Comparison of ENCODE assay signal across 8 mouse cellular contexts in the genomic region with DNA sequence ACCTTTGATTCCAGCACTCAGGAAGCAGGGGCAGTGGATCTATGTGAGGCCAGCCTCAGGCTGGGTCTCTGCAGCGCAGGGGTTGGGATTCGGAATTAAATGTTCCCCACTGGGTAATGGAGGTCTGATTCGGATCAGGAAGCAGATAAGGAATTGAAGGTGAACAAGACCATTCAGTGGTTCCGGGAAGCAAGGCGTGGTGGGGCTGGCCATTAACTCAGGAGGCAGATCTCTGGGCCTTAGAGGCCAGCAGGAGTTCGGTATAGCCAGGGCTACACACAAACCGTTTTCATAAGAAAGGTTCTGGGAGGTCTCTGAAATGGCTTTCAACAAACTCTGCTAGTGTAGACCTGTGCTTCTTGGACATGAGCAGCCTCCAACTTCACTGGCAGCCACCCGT. TPM values are rescaled to one million over a fixed set of nuclear protein-coding genes. Genes with fewer than 3 reads are reported as not detected.
DNase-seq lines count a peak whose midpoint lies in the region; ATAC-seq and TF ChIP-seq lines count a peak whose summit lies in the region.

No protein-coding gene starts in this region.

- intact Hi-C loops in heart, adult 2 months (cut with DNase I): loop anchor here (1.0 to 5.0 kb wide), 3 partner anchors 13 to 314 kb away; partner anchors contain the start of genes Cirbp and Polr2e
- intact Hi-C loops in heart, postnatal 10 days (cut with DNase I): loop anchor here (1.0 kb wide), 1 partner anchor 12 kb away; no protein-coding TSS in a partner anchor

- no peak for TF ChIP-seq CTCF in heart, adult 2 months (IDR thresholded peaks at IDR 0.05)
- no peak for TF ChIP-seq CTCF in C2C12 (IDR thresholded peaks at IDR 0.05; ENCODE audit: control insufficient read depth, insufficient read depth, insufficient read length)

- no peak for ATAC-seq in forebrain, embryonic 14.5 days
- ATAC-seq in liver, embryonic 13.5 days (ENCODE audit: low read depth): no peak

- no peak for TF ChIP-seq POLR2A in heart, adult 2 months (IDR thresholded peaks at IDR 0.05; ENCODE audit: insufficient read depth, low read depth, low read length)

- H3ac ChIP-seq in C2C12 (ENCODE audit: control insufficient read depth, insufficient read length, low read depth): peak overlapping the region; percentile 59

- DNase-seq in heart, adult 2 months: no peak
- DNase-seq in heart, postnatal 10 days: no peak
- DNase-seq in forebrain, embryonic 14.5 days (ENCODE audit: low spot score): no peak
- no peak for DNase-seq in liver, embryonic 13.5 days
- DNase-seq in frontal cortex, postnatal 10 days (ENCODE audit: low spot score in 2 of 2): no peak
- no peak for DNase-seq in cerebellum, adult 11-12 months
- no peak for DNase-seq in spleen, adult 12 weeks (ENCODE audit: low spot score)

- no peaks in the 10 kb centered on the region for H3K27me3 ChIP-seq in heart, adult 2 months (ENCODE audit: control insufficient read depth, insufficient read depth, low read length)
- H3K27me3 ChIP-seq in C2C12 (ENCODE audit: control insufficient read depth, insufficient read depth, insufficient read length): no peaks in the 10 kb centered on the region
- H3K27me3 ChIP-seq in forebrain, embryonic 14.5 days (replicated peaks; ENCODE audit: control insufficient read depth, insufficient read depth, low read length): no peaks in the 10 kb centered on the region
- no peaks in the 10 kb centered on the region for H3K27me3 ChIP-seq in liver, embryonic 13.5 days

- peaks cover 3% of the 10 kb centered on the region for H3K79me2 ChIP-seq in heart, adult 2 months (replicated peaks; ENCODE audit: control insufficient read depth, insufficient read depth, low read length)
- H3K79me2 ChIP-seq in C2C12 (ENCODE audit: control insufficient read depth, insufficient read depth): peaks cover 54% of the 10 kb centered on the region

- peak overlapping the region; percentile 97 for H3K27ac ChIP-seq in heart, adult 2 months
- peak overlapping the region; percentile 99 for H3K27ac ChIP-seq in forebrain, embryonic 14.5 days (ENCODE audit: low read depth, low read length)
- peak overlapping the region; percentile 97 for H3K27ac ChIP-seq in liver, embryonic 13.5 days

- peaks cover 41% of the 10 kb centered on the region for H3K79me3 ChIP-seq in C2C12 (ENCODE audit: low read depth)

- TF ChIP-seq EP300 in heart, adult 2 months (IDR thresholded peaks at IDR 0.05; ENCODE audit: insufficient read depth, low read depth, low read length): no peak

- H3K9ac ChIP-seq in heart, adult 2 months (ENCODE audit: low read depth, low read length): peak overlapping the region; percentile 53
- H3K9ac ChIP-seq in forebrain, embryonic 14.5 days (ENCODE audit: low read length): peak overlapping the region; percentile 72
- peak overlapping the region; percentile 82 for H3K9ac ChIP-seq in liver, embryonic 13.5 days

- peak overlapping the region; percentile 90 for H3K4me2 ChIP-seq in forebrain, embryonic 14.5 days (ENCODE audit: low read length)
- peak overlapping the region; percentile 97 for H3K4me2 ChIP-seq in liver, embryonic 13.5 days

- H3K36me3 ChIP-seq in heart, adult 2 months (ENCODE audit: control insufficient read depth, insufficient read depth, low read length): peaks cover 5% of the 10 kb centered on the region; the same call in 1 of the 2 replicates
- H3K36me3 ChIP-seq in C2C12 (ENCODE audit: control insufficient read depth, insufficient read depth): peaks cover 21% of the 10 kb centered on the region
- peaks cover 15% of the 10 kb centered on the region; the same call in 1 of the 2 replicates for H3K36me3 ChIP-seq in forebrain, embryonic 14.5 days (ENCODE audit: control insufficient read depth, insufficient read depth, low read length)
- peaks cover 20% of the 10 kb centered on the region for H3K36me3 ChIP-seq in liver, embryonic 13.5 days

- H3K4me3 ChIP-seq in heart, adult 2 months: peak overlapping the region; percentile 56
- peak overlapping the region; percentile 55 for H3K4me3 ChIP-seq in C2C12 (ENCODE audit: insufficient read depth, poor library complexity, severe bottlenecking)
- peak overlapping the region; percentile 40 for H3K4me3 ChIP-seq in forebrain, embryonic 14.5 days (ENCODE audit: low read depth, low read length)
- H3K4me3 ChIP-seq in liver, embryonic 13.5 days (replicated peaks): peak overlapping the region; percentile 65

- H3K9me3 ChIP-seq in forebrain, embryonic 14.5 days (replicated peaks; ENCODE audit: control insufficient read depth, low read length): no peaks in the 10 kb centered on the region
- no peaks in the 10 kb centered on the region for H3K9me3 ChIP-seq in liver, embryonic 13.5 days (replicated peaks)

- peaks cover 38% of the 10 kb centered on the region for H3K4me1 ChIP-seq in heart, adult 2 months (ENCODE audit: control insufficient read depth, insufficient read depth, low read length)
- H3K4me1 ChIP-seq in forebrain, embryonic 14.5 days (ENCODE audit: control insufficient read depth, insufficient read depth, low read length): peaks cover 33% of the 10 kb centered on the region
- peaks cover 67% of the 10 kb centered on the region for H3K4me1 ChIP-seq in liver, embryonic 13.5 days (replicated peaks)

- 23% methylated on average over 8 of the region's 8 CpGs for WGBS in heart, adult 2 months
- WGBS in forebrain, embryonic 14.5 days: 17% methylated on average over 8 of the region's 8 CpGs
- 25% methylated on average over 8 of the region's 8 CpGs for WGBS in liver, embryonic 13.5 days (ENCODE audit: insufficient replicate concordance)

TF ChIP-seq in C2C12, 6 proteins besides CTCF, POLR2A, EP300 and RAD21:
- TF ChIP-seq FOSL1 (IDR thresholded peaks at IDR 0.05; ENCODE audit: insufficient read depth, low read length, poor library complexity, severe bottlenecking) (no peak), CEBPB (IDR thresholded peaks at IDR 0.05; ENCODE audit: low read depth) (no peak), MAX (IDR thresholded peaks at IDR 0.05) (no peak), USF1 (IDR thresholded peaks at IDR 0.05; ENCODE audit: low read depth) (no peak), MYOG (IDR thresholded peaks at IDR 0.05; ENCODE audit: control insufficient read depth, extremely low read depth, insufficient read length) (no peak), MYOD1 (IDR thresholded peaks at IDR 0.05; ENCODE audit: control insufficient read depth, insufficient read length, low read depth) (no peak)

RNA-seq across cellular contexts. Expression of gene Ptbp1, which starts 1.4 kb away (rescaled TPM):
- total RNA-seq in heart, adult 2 months (2021): 10 to 100 TPM; 43.9 to 51.8 TPM
- 47.5 and 52.6 TPM in 2 replicates for polyA plus RNA-seq in heart, adult 2 months (2012; rRNA removed)
- total RNA-seq in heart, postnatal 10 days (2021): 100 to 1,000 TPM; 144 to 145 TPM
- 345 TPM for polyA plus RNA-seq in C2C12 (2012; fragmentation: generic; extraction: Trizol)
- polyA plus RNA-seq in forebrain, embryonic 14.5 days (2014; fragmentation: Nextera tagmentation; extraction: Ambion mirVana): 98.2 and 109 TPM in 2 replicates
- 136 and 175 TPM in 2 replicates for polyA plus RNA-seq in liver, embryonic 13.5 days (2015; fragmentation: Nextera tagmentation; extraction: Ambion mirVana)

RNA-seq across cellular contexts. Expression of gene Prtn3, which starts 21.4 kb away (rescaled TPM):
- total RNA-seq in heart, adult 2 months (2021): 1 to 10 TPM in 1 of 2 experiments, under 1 TPM in 1; 0.55 to 1.2 TPM
- polyA plus RNA-seq in heart, adult 2 months (2012; rRNA removed): 0.84 TPM in 1 of 2 replicates, not detected in the other
- total RNA-seq in heart, postnatal 10 days (2021): under 1 TPM in 1 of 2 experiments, not detected in 1; 0.55 TPM
- not detected for polyA plus RNA-seq in C2C12 (2012; fragmentation: generic; extraction: Trizol)
- polyA plus RNA-seq in forebrain, embryonic 14.5 days (2014; fragmentation: Nextera tagmentation; extraction: Ambion mirVana): 16.9 and 17.1 TPM in 2 replicates
- polyA plus RNA-seq in liver, embryonic 13.5 days (2015; fragmentation: Nextera tagmentation; extraction: Ambion mirVana): 54.8 and 64.6 TPM in 2 replicates

RNA-seq across cellular contexts. Expression of gene Plppr3, which starts 21.6 kb away (rescaled TPM):
- under 1 TPM; 0.20 to 0.31 TPM for total RNA-seq in heart, adult 2 months (2021)
- polyA plus RNA-seq in heart, adult 2 months (2012; rRNA removed): 0.50 and 0.80 TPM in 2 replicates
- total RNA-seq in heart, postnatal 10 days (2021): under 1 TPM; 0.53 to 0.89 TPM
- 2.3 TPM for polyA plus RNA-seq in C2C12 (2012; fragmentation: generic; extraction: Trizol)
- 224 and 298 TPM in 2 replicates for polyA plus RNA-seq in forebrain, embryonic 14.5 days (2014; fragmentation: Nextera tagmentation; extraction: Ambion mirVana)
- polyA plus RNA-seq in liver, embryonic 13.5 days (2015; fragmentation: Nextera tagmentation; extraction: Ambion mirVana): 5.7 and 5.8 TPM in 2 replicates

RNA-seq across cellular contexts. Expression of gene Misp, which starts 32.0 kb away (rescaled TPM):
- under 1 TPM; 0.50 to 0.52 TPM for total RNA-seq in heart, adult 2 months (2021)
- 0.26 and 0.82 TPM in 2 replicates for polyA plus RNA-seq in heart, adult 2 months (2012; rRNA removed)
- total RNA-seq in heart, postnatal 10 days (2021): under 1 TPM; 0.22 to 0.30 TPM
- polyA plus RNA-seq in C2C12 (2012; fragmentation: generic; extraction: Trizol): not detected
- polyA plus RNA-seq in forebrain, embryonic 14.5 days (2014; fragmentation: Nextera tagmentation; extraction: Ambion mirVana): 0.41 and 0.51 TPM in 2 replicates
- polyA plus RNA-seq in liver, embryonic 13.5 days (2015; fragmentation: Nextera tagmentation; extraction: Ambion mirVana): 0.25 and 0.75 TPM in 2 replicates

RNA-seq across cellular contexts. Expression of gene Elane, which starts 33.2 kb away (rescaled TPM):
- not detected for total RNA-seq in heart, adult 2 months (2021)
- 0.23 TPM in 1 of 2 replicates, not detected in the other for polyA plus RNA-seq in heart, adult 2 months (2012; rRNA removed)
- not detected for total RNA-seq in heart, postnatal 10 days (2021)
- polyA plus RNA-seq in C2C12 (2012; fragmentation: generic; extraction: Trizol): not detected
- 0.36 TPM in 1 of 2 replicates, not detected in the other for polyA plus RNA-seq in forebrain, embryonic 14.5 days (2014; fragmentation: Nextera tagmentation; extraction: Ambion mirVana)
- 47.1 and 59.3 TPM in 2 replicates for polyA plus RNA-seq in liver, embryonic 13.5 days (2015; fragmentation: Nextera tagmentation; extraction: Ambion mirVana)

Comparison
In these comparisons a context has a peak if more than half of its experiments do, and no peak if none do; other contexts are left out.
1. RNA of gene Plppr3, which starts 21.6 kb away (polyA plus RNA-seq): 224 to 298 TPM in forebrain, embryonic 14.5 days; 5.7 to 5.8 TPM in liver, embryonic 13.5 days, 2.3 TPM in C2C12 (single experiment) and 0.50 to 0.80 TPM in heart, adult 2 months; every median in the first group is over 10 times any median in the second.
2. Peak in every context shown above with its lines, with median percentiles within 50 percentile points of each other: H3K27ac ChIP-seq, H3K4me3 ChIP-seq and H3K9ac ChIP-seq.